Mouse (Mus musculus) liver, adult 2 months (tissue): Measurements from ENCODE around the gene Tsfm. TPM values are rescaled to one million over a fixed set of nuclear protein-coding genes. Genes with fewer than 3 reads are reported as not detected.

Experiments used
- DNase-seq: peaks from one replicate; pipeline ENCODE4 v3.0.0-alpha.2; 2011; ENCODE audit warnings: low read depth, low spot score; ENCODE audit errors: extremely low read depth
- H3K27ac ChIP-seq: fragments of 200-500 bp; replicated peaks from 2 replicates; pipeline ENCODE4 v1.5.1; 2012; ENCODE audit warnings: low read depth, mild to moderate bottlenecking, control low read depth, inconsistent platforms, low read length; ENCODE audit not compliant: insufficient read depth
- H3K27me3 ChIP-seq: fragments of 200-500 bp; 2 replicates; pipeline ENCODE4 v1.6.1; 2012; ENCODE audit warnings: mild to moderate bottlenecking, moderate library complexity, low read length, inconsistent platforms; ENCODE audit not compliant: control insufficient read depth, insufficient read depth
- H3K36me3 ChIP-seq: fragments of 200-500 bp; 2 replicates; pipeline ENCODE4 v1.6.1; 2012; ENCODE audit warnings: low read length, inconsistent platforms; ENCODE audit not compliant: control insufficient read depth, insufficient read depth
- H3K4me1 ChIP-seq: fragments of 200-500 bp; 2 replicates; pipeline ENCODE4 v1.6.1; 2011; ENCODE audit warnings: low read length; ENCODE audit not compliant: control insufficient read depth, insufficient read depth
- H3K4me3 ChIP-seq: fragments of 200-500 bp; 2 replicates; pipeline ENCODE4 v1.5.1; 2011; ENCODE audit warnings: low read depth, mild to moderate bottlenecking, control low read depth, low read length, moderate library complexity; ENCODE audit not compliant: insufficient read depth
- H3K79me2 ChIP-seq: fragments of 200-500 bp; 2 replicates; pipeline ENCODE4 v1.6.1; 2012; ENCODE audit warnings: inconsistent platforms, mild to moderate bottlenecking, low read length, moderate library complexity; ENCODE audit not compliant: control insufficient read depth, insufficient read depth
- H3K9ac ChIP-seq: fragments of 200-500 bp; 2 replicates; pipeline ENCODE4 v1.6.1; 2012; ENCODE audit warnings: low read depth, mild to moderate bottlenecking, control low read depth, inconsistent platforms, low read length
- CTCF ChIP-seq: fragments of 200-500 bp; IDR thresholded peaks from 2 replicates; pipeline ENCODE4 v1.5.1; 2011; ENCODE audit warnings: low read depth, low read length, control low read depth
- POLR2A ChIP-seq: fragments of 200-500 bp; IDR thresholded peaks from 2 replicates; pipeline ENCODE4 v1.6.1; 2011; ENCODE audit warnings: low read length, control low read depth; ENCODE audit not compliant: insufficient read depth; ENCODE audit errors: extremely low read depth
- WGBS: fragments of 180-500 bp; shearing (Covaris S2); methylation state at CpG from one replicate; pipeline ENCODE4 v1.1.7; 2018; 5-methylcytosine and 5-hydroxymethylcytosine counted together
- polyA plus RNA-seq: library from polyadenylated mRNA; depleted of rRNA; stranded (reverse); fragments of >200 nt; gene quantifications from 2 replicates; pipeline ENCODE4 v1.2.3, GENCODE M21; 2012
- total RNA-seq: library from RNA; depleted of rRNA; stranded (reverse); fragments of >200 nt; gene quantifications from 2 replicates; pipeline ENCODE4 v1.2.3, GENCODE M21; 2014

Gene Tsfm
- total and polyA plus RNA-seq, 2 experiments = 17.4 to 21.6 TPM

- H3K79me2 ChIP-seq = peaks cover 55% of the 10 kb centered on the region
- no peaks in the 10 kb centered on the region for H3K36me3 ChIP-seq
- H3K4me3 ChIP-seq = peak overlapping the region; percentile 99
- under 1% methylated on average over 46 of the region's 57 CpGs for WGBS
- peak overlapping the region; percentile 99 for H3K27ac ChIP-seq
- no peak for DNase-seq
- no peak for TF ChIP-seq POLR2A
- TF ChIP-seq CTCF = no peak
- H3K9ac ChIP-seq = peak overlapping the region; percentile 98
- H3K27me3 ChIP-seq = no peaks in the 10 kb centered on the region
- peaks cover 39% of the 10 kb centered on the region for H3K4me1 ChIP-seq
Observed at GRCm38 (mm10) chr10:126979636-126980151, 50.9 kb downstream of the Tsfm start.

DNA sequence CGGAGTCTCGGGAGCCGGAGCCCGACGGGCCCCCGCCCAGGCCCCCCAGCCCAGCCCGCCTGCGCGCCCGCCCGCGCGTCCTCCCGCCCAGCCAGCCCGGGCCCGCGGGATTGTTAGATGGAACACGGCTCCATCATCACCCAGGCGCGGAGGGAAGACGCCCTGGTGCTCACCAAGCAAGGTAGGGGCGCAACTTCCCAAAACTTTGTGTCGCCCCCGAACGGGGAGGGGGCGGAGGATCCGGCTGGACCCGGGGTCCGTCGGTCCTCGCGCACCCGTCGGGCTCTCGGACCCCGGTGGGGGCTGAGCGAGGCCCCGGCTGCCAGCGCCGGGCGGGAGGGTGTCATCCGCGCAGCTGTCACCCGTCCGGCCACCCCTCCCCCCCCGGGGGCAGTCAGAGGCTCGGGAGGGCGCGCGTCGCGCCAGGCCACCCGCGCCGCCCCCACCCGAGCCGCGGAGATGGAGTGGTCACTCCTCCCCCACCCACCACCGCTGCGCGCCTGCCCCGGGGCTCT is 51.5 kb downstream of the Tsfm start:
- Histone ChIP-seq H3K4me1 (peaks cover 34% of the 10 kb centered on the region), H3K27ac (peak overlapping the region; percentile 99), H3K9ac (peak overlapping the region; percentile 98), H3K79me2 (peaks cover 50% of the 10 kb centered on the region), H3K36me3 (no peaks in the 10 kb centered on the region), H3K27me3 (no peaks in the 10 kb centered on the region), H3K4me3 (peak overlapping the region; percentile 99)
- WGBS = 2% methylated on average over 45 of the region's 62 CpGs
- TF ChIP-seq POLR2A (0 out of 2 replicates have a peak, but pooled peaks have one; percentile 12), CTCF (no peak)
- DNase-seq = no peak

- Histone ChIP-seq H3K4me3 (peak within 1 kb of the TSS; percentile 99), H3K36me3 (no peaks in the 10 kb centered on the region), H3K9ac (peak within 1 kb of the TSS; percentile 98), H3K79me2 (peaks cover 43% of the 10 kb centered on the region), H3K27ac (peak within 1 kb of the TSS; percentile 99), H3K4me1 (peaks cover 27% of the 10 kb centered on the region), H3K27me3 (no peaks in the 10 kb centered on the region)
- TF ChIP-seq CTCF = no peak
- peak; percentile 94 for TF ChIP-seq POLR2A
- WGBS = 1% methylated on average over 56 of the region's 56 CpGs
- DNase-seq = peak; percentile 95
Observed at GRCm38 (mm10) chr10:126978277-126978994, 52.2 kb downstream of the Tsfm start, which contains the start of gene Ctdsp2. Ctdsp2 (plus strand) TSS chr10:126978717.

DNA sequence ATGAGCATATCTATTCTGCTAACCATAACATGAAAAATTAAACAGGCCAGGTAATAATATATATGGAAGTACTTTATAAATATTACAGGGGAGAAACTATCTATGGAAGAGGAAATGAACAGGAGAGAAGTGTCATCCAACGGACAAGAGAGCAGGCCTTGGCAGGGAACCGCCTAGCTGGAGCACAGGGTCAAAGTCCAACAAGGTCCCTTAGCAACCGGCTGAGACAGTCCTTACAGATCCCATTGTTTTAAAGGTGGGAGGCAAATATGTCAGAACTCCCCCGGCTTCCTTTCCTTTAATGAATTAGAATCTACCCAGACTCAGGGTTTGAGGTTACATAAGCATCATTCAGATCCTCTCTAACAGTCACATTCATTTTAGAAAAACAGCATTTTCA is 53.6 kb downstream of the Tsfm start:
- no peaks in the 10 kb centered on the region for H3K27me3 ChIP-seq
- H3K79me2 ChIP-seq = peaks cover 29% of the 10 kb centered on the region
- H3K9ac ChIP-seq = no peak overlapping the region
- TF ChIP-seq CTCF (no peak), POLR2A (no peak)
- WGBS = 18% methylated on average over 4 of the region's 4 CpGs
- no peaks in the 10 kb centered on the region for H3K36me3 ChIP-seq
- peak; percentile 71 for DNase-seq
- H3K4me3 ChIP-seq = no peak overlapping the region
- peaks cover 14% of the 10 kb centered on the region for H3K4me1 ChIP-seq
- H3K27ac ChIP-seq = no peak overlapping the region

DNA sequence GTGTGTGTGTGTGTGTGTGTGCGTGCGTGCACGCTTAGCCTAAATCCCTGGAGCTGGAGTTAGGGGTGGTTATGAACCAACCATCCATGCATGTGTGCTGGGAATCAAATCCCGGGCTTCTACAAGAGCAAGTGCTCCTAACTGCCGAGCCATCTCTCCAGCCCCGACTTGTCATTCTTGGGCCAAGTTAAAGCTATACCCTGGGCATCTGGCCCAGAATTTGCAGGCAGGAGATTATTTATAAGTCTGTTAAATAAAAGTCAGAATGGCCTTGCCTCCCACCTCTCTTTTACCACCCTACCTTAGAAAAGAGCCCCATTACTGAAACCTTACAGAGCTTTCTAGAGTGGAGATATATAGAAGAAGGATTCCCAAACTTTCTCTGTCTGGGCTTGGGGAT is 54.9 kb downstream of the Tsfm start:
- Histone ChIP-seq H3K27me3 (no peaks in the 10 kb centered on the region), H3K4me1 (peaks cover 3% of the 10 kb centered on the region; the same call in 1 of the 2 replicates), H3K36me3 (no peaks in the 10 kb centered on the region), H3K79me2 (peaks cover 17% of the 10 kb centered on the region; the same call in 1 of the 2 replicates), H3K9ac (no peak overlapping the region), H3K27ac (no peak overlapping the region), H3K4me3 (no peak overlapping the region)
- WGBS = 75% methylated on average over 6 of the region's 6 CpGs
- TF ChIP-seq POLR2A = no peak
- no peak for TF ChIP-seq CTCF
- no peak for DNase-seq
